Mouse (Mus musculus): ENCODE measurements around the gene Olfr800. TPM values are rescaled to one million over a fixed set of nuclear protein-coding genes. Genes with fewer than 3 reads are reported as not detected.
A peak's percentile ranks its signal among the peaks of the same experiment; 100 is the strongest.

Olfr800 gene
- polyA plus RNA-seq (2015; fragmentation: Nextera tagmentation; extraction: Ambion mirVana), result not detected in 2 replicates

- Histone ChIP-seq H3K9ac (no peak within 1 kb of the TSS), H3K4me2 (no peak within 1 kb of the TSS), H3K27me3 (no peaks in the 10 kb centered on the region), H3K4me1 (replicated peaks) (no peaks in the 10 kb centered on the region), H3K4me3 (no peak within 1 kb of the TSS), H3K36me3 (no peaks in the 10 kb centered on the region), H3K27ac (no peak within 1 kb of the TSS), H3K9me3 (replicated peaks) (no peaks in the 10 kb centered on the region)
- no peak for ATAC-seq (replicated peaks; ENCODE audit: insufficient number of reproducible peaks, insufficient read depth, low FRiP score, low read depth)
Measured at GRCm38 (mm10) chr10:129657394-129657793, at the start of gene Olfr800. Olfr800 (plus strand) TSS chr10:129657694.

- H3K36me3 ChIP-seq, result no peaks in the 10 kb centered on the region
Measured at GRCm38 (mm10) chr10:129612470-129612869, 45.0 kb upstream of the Olfr800 start, which contains the start of gene Olfr796. Olfr796 (minus strand) TSS chr10:129612570.

DNA sequence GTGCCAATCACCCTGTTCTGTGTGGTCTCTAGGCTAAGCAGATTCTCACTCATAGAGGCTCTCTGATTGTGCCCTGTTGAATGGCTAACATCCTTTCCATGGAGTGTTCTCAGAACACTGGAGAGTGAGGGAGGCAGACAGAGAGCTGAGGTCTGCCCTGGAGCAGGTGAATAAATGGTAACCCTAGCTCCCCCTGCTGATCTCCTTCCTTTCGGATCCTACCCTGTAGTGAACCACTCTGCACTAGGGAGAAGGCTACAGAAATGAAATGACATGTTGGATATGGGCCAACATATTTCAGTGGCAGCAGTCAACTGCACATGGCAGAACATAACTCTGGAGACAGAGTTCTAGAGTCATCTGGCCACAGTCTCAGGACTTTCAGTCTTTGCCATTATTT is 35.8 kb upstream of the Olfr800 start:
- no peak overlapping the region for H3K4me3 ChIP-seq
- WGBS, result 5% methylated on average over 1 of the region's 1 CpGs
- H3K4me2 ChIP-seq, result no peak overlapping the region
- H3K27me3 ChIP-seq, result no peaks in the 10 kb centered on the region
- H3K9ac ChIP-seq, result no peak overlapping the region
- no peaks in the 10 kb centered on the region for H3K36me3 ChIP-seq
- no peaks in the 10 kb centered on the region for H3K9me3 ChIP-seq (replicated peaks)
- 0 out of 2 replicates have a peak, but pooled peaks have one; percentile 4 for ATAC-seq (replicated peaks; ENCODE audit: insufficient number of reproducible peaks, insufficient read depth, low FRiP score, low read depth)
- H3K4me1 ChIP-seq (replicated peaks), result no peaks in the 10 kb centered on the region
- H3K27ac ChIP-seq, result no peak overlapping the region

More at GRCm38 (mm10) chr10:129612470-129612869, 45.0 kb upstream of the Olfr800 start, which contains the start of gene Olfr796:
- WGBS, result 90% methylated on average over 1 of the region's 1 CpGs
- H3K27me3 ChIP-seq, result no peaks in the 10 kb centered on the region
- no peak for ATAC-seq (replicated peaks; ENCODE audit: insufficient number of reproducible peaks, insufficient read depth, low FRiP score, low read depth)
- no peaks in the 10 kb centered on the region for H3K4me1 ChIP-seq (replicated peaks)
- H3K27ac ChIP-seq, result no peak within 1 kb of the TSS
- H3K4me3 ChIP-seq, result no peak within 1 kb of the TSS
- H3K4me2 ChIP-seq, result no peak within 1 kb of the TSS
- no peak within 1 kb of the TSS for H3K9ac ChIP-seq
- H3K9me3 ChIP-seq (replicated peaks), result no peaks in the 10 kb centered on the region

DNA sequence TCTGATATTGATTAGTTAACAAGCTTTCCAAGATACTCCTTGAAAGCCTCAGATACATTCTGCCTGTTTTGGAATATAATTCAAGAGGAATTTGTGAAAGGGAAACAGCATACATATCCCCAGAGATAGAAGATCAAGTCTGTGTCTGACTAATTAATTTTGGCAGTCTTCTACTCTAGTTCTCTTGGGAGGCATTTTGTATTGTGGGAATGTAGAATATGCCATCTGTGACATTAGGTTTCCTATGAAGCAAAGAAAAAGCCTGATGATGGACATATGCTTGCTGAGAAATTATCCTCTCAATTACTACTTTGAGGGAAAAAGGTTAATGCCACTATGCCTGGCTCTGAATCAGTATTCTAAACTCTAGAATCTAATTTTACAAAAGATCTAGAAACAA is 34.2 kb upstream of the Olfr800 start:
- no peak overlapping the region for H3K27ac ChIP-seq
- H3K9me3 ChIP-seq (replicated peaks), result no peaks in the 10 kb centered on the region
- no peak for ATAC-seq (replicated peaks; ENCODE audit: insufficient number of reproducible peaks, insufficient read depth, low FRiP score, low read depth)
- H3K4me2 ChIP-seq, result no peak overlapping the region
- H3K27me3 ChIP-seq, result no peaks in the 10 kb centered on the region
- H3K9ac ChIP-seq, result no peak overlapping the region
- H3K4me3 ChIP-seq, result no peak overlapping the region
- H3K36me3 ChIP-seq, result no peaks in the 10 kb centered on the region
- no peaks in the 10 kb centered on the region for H3K4me1 ChIP-seq (replicated peaks)

- H3K4me3 ChIP-seq, result no peak within 1 kb of the TSS
- no peaks in the 10 kb centered on the region for H3K9me3 ChIP-seq (replicated peaks)
- no peak for ATAC-seq (replicated peaks; ENCODE audit: insufficient number of reproducible peaks, insufficient read depth, low FRiP score, low read depth)
- H3K9ac ChIP-seq, result no peak within 1 kb of the TSS
- no peaks in the 10 kb centered on the region for H3K4me1 ChIP-seq (replicated peaks)
- no peaks in the 10 kb centered on the region for H3K36me3 ChIP-seq
- H3K27me3 ChIP-seq, result no peaks in the 10 kb centered on the region
- no peak within 1 kb of the TSS for H3K27ac ChIP-seq
- 63% methylated on average over 1 of the region's 1 CpGs for WGBS
- no peak within 1 kb of the TSS for H3K4me2 ChIP-seq
Measured at GRCm38 (mm10) chr10:129627834-129628233, 29.7 kb upstream of the Olfr800 start, which contains the start of gene Olfr798. Olfr798 (minus strand) TSS chr10:129627934.

GRCm38 (mm10) chr10:129637184-129637583 is 20.3 kb upstream of the Olfr800 start, which contains the start of gene Olfr799:
Olfr799 (plus strand) TSS chr10:129637484.
- Histone ChIP-seq H3K36me3 (no peaks in the 10 kb centered on the region), H3K27ac (no peak within 1 kb of the TSS), H3K4me1 (replicated peaks) (no peaks in the 10 kb centered on the region), H3K4me2 (no peak within 1 kb of the TSS), H3K4me3 (no peak within 1 kb of the TSS), H3K9me3 (replicated peaks) (no peaks in the 10 kb centered on the region), H3K27me3 (no peaks in the 10 kb centered on the region), H3K9ac (no peak within 1 kb of the TSS)
- WGBS, result 18% methylated on average over 1 of the region's 1 CpGs
- no peak for ATAC-seq (replicated peaks; ENCODE audit: insufficient number of reproducible peaks, insufficient read depth, low FRiP score, low read depth)

DNA sequence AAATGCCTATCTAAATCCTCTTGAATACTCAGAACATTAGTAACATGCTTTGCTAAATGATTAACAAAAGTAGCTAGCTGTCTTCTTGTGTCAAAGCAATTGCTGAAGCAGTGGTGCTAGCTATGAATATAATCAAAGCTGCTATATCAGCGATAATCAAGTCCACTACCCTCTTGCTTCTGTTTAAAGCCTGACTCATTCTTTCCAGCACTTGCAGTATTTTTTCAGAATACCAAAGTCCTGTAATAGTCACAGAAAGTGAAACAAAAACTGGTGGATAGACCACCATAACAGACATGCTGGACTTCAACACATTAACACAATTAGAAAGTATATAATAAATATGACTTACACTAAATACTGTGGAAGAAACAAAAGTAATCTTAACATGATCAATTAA is 5.7 kb upstream of the Olfr800 start:
- ATAC-seq (replicated peaks; ENCODE audit: insufficient number of reproducible peaks, insufficient read depth, low FRiP score, low read depth), result no peak
- H3K4me2 ChIP-seq, result no peak overlapping the region

GRCm38 (mm10) chr10:129673765-129674164 is 16.3 kb downstream of the Olfr800 start, which contains the start of gene Olfr801:
Olfr801 (minus strand) TSS chr10:129673865.
- Histone ChIP-seq H3K27ac (no peak within 1 kb of the TSS), H3K4me2 (no peak within 1 kb of the TSS)
- no peak for ATAC-seq (replicated peaks; ENCODE audit: insufficient number of reproducible peaks, insufficient read depth, low FRiP score, low read depth)

More for the DNA sequence above, 5.7 kb upstream of the Olfr800 start:
- Histone ChIP-seq H3K36me3 (no peaks in the 10 kb centered on the region), H3K27me3 (no peaks in the 10 kb centered on the region), H3K4me3 (no peak overlapping the region), H3K27ac (no peak overlapping the region), H3K4me1 (replicated peaks) (no peaks in the 10 kb centered on the region), H3K9me3 (replicated peaks) (no peaks in the 10 kb centered on the region), H3K9ac (no peak overlapping the region)
- WGBS, result 67% methylated on average over 1 of the region's 1 CpGs

DNA sequence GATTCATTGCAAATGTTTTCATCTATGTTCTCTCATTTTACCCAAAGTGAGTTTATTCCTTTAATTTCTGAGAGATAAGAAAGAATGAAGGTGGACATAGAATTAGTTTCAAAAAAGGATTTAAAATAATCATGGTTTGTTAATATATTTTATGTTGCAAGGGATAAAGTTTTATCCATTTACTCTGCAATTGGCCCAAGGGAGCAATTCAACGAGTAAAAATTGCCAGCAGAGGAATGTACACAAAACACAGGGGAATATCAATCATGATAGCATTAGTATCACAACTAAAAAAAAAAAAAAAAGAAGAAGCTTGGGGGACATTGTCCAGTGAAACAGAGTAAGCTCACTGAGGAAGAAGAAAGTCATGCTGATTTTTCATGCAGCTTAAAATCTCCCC is 30.6 kb downstream of the Olfr800 start, which contains the start of gene Olfr802:
Olfr802 (minus strand) TSS at position 101 of the 400 bp plus-strand sequence.
- no peak for ATAC-seq (replicated peaks; ENCODE audit: insufficient number of reproducible peaks, insufficient read depth, low FRiP score, low read depth)
- Histone ChIP-seq H3K9ac (no peak within 1 kb of the TSS), H3K36me3 (no peaks in the 10 kb centered on the region), H3K9me3 (replicated peaks) (no peaks in the 10 kb centered on the region), H3K4me2 (no peak within 1 kb of the TSS), H3K4me3 (no peak within 1 kb of the TSS), H3K4me1 (replicated peaks) (no peaks in the 10 kb centered on the region), H3K27me3 (no peaks in the 10 kb centered on the region), H3K27ac (no peak within 1 kb of the TSS)
- 54% methylated on average over 1 of the region's 1 CpGs for WGBS

More at GRCm38 (mm10) chr10:129673765-129674164, 16.3 kb downstream of the Olfr800 start, which contains the start of gene Olfr801:
- Histone ChIP-seq H3K9ac (no peak within 1 kb of the TSS), H3K27me3 (no peaks in the 10 kb centered on the region), H3K36me3 (no peaks in the 10 kb centered on the region), H3K4me1 (replicated peaks) (no peaks in the 10 kb centered on the region), H3K4me3 (no peak within 1 kb of the TSS), H3K9me3 (replicated peaks) (no peaks in the 10 kb centered on the region)
- 56% methylated on average over 1 of the region's 1 CpGs for WGBS

- no peak within 1 kb of the TSS for H3K9ac ChIP-seq
- 73% methylated on average over 2 of the region's 2 CpGs for WGBS
- no peaks in the 10 kb centered on the region for H3K36me3 ChIP-seq
- no peaks in the 10 kb centered on the region for H3K4me1 ChIP-seq (replicated peaks)
- H3K9me3 ChIP-seq (replicated peaks), result no peaks in the 10 kb centered on the region
- H3K27me3 ChIP-seq, result no peaks in the 10 kb centered on the region
- no peak within 1 kb of the TSS for H3K27ac ChIP-seq
- H3K4me3 ChIP-seq, result no peak within 1 kb of the TSS
- H3K4me2 ChIP-seq, result no peak within 1 kb of the TSS
- ATAC-seq (replicated peaks; ENCODE audit: insufficient number of reproducible peaks, insufficient read depth, low FRiP score, low read depth), result no peak
Measured at GRCm38 (mm10) chr10:129694186-129694585, 36.7 kb downstream of the Olfr800 start, which contains the start of gene Olfr803. Olfr803 (minus strand) TSS chr10:129694286.

DNA sequence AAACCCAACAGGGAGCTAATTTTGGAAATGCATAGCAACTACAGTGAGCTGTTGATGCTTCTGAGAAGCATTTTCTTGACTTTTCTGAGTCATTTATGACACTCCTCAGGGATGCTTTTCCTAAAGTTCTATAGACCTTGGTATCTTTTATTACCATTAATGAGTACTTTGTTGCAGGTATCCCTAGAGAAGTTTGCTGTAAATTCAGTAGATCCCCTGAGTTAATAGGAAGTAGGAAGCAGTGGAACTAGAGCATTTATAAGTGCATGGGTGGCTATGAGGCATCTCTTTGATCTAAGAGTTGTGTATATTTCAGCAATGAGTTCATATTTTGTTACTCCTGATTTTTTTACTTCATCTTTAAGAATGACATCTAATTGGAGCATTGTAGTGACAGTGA is 45.4 kb downstream of the Olfr800 start, which contains the start of gene Olfr804:
Olfr804 (plus strand) TSS at position 301 of the 400 bp plus-strand sequence.
- H3K4me2 ChIP-seq, result no peak within 1 kb of the TSS
- no peak within 1 kb of the TSS for H3K9ac ChIP-seq
- no peak for ATAC-seq (replicated peaks; ENCODE audit: insufficient number of reproducible peaks, insufficient read depth, low FRiP score, low read depth)
- no peaks in the 10 kb centered on the region for H3K4me1 ChIP-seq (replicated peaks)
- no peaks in the 10 kb centered on the region for H3K36me3 ChIP-seq
- H3K27ac ChIP-seq, result no peak within 1 kb of the TSS
- H3K9me3 ChIP-seq (replicated peaks), result no peaks in the 10 kb centered on the region
- H3K27me3 ChIP-seq, result no peaks in the 10 kb centered on the region
- no peak within 1 kb of the TSS for H3K4me3 ChIP-seq
